ENCODE assay signal across 8 mouse cellular contexts in genomic region chr8:123224278-123225266, GRCm38 (mm10). TPM values are rescaled to one million over a fixed set of nuclear protein-coding genes. Genes with fewer than 3 reads are reported as not detected.
A peak's percentile ranks its signal among the peaks of the same experiment; 100 is the strongest.
DNase-seq lines count a peak whose midpoint lies in the region; ATAC-seq lines count a peak whose summit lies in the region.

Gene Cdk10 (plus strand): TSS chr8:123224842.

- ATAC-seq in intestine, embryonic 14.5 days (replicated peaks; ENCODE audit: low FRiP score, low TSS enrichment, low read depth), result peak; percentile 84

- H3K4me3 ChIP-seq in intestine, embryonic 14.5 days (ENCODE audit: low read depth, low read length), result peak within 1 kb of the TSS; percentile 97

- intact Hi-C loops in left cerebral cortex, postnatal 14 days (cut with DNase I), result no loop called here

- peak; percentile 94 to 98 for DNase-seq in adrenal gland, adult (ENCODE audit: inconsistent age in 2 of 2, low spot score in 1 of 2)
- peak; percentile 96 for DNase-seq in embryo, embryonic 10.5 days (ENCODE audit: low spot score)
- peak; percentile 84 for DNase-seq in gastrocnemius, postnatal 25 days
- DNase-seq in intestine, embryonic 14.5 days (ENCODE audit: low spot score), result peak; percentile 97
- peak; percentile 88 to 95 for DNase-seq in left cerebral cortex, postnatal 14 days (ENCODE audit: low spot score in 2 of 2)
- peak; percentile 91 for DNase-seq in mesoderm, embryonic 11.5 days (ENCODE audit: low read depth, low spot score)
- peak; percentile 91 for DNase-seq in right cerebral cortex, postnatal 36 days (ENCODE audit: low spot score in 2 of 2)
- peak; percentile 90 for DNase-seq in yolk sac, embryonic 10.5 days (ENCODE audit: low spot score)

- H3K36me3 ChIP-seq in intestine, embryonic 14.5 days (ENCODE audit: control insufficient read depth, insufficient read depth, low read length), result peaks cover 32% of the 10 kb centered on the region

- WGBS in intestine, embryonic 14.5 days, result 2% methylated on average over 59 of the region's 59 CpGs

- H3K9me3 ChIP-seq in intestine, embryonic 14.5 days (ENCODE audit: control insufficient read depth, low read length), result no peaks in the 10 kb centered on the region

- H3K4me1 ChIP-seq in intestine, embryonic 14.5 days (replicated peaks; ENCODE audit: control insufficient read depth, insufficient read depth, low read length), result peaks cover 12% of the 10 kb centered on the region

- H3K4me2 ChIP-seq in intestine, embryonic 14.5 days (ENCODE audit: low read length), result peak within 1 kb of the TSS; percentile 87

- no peaks in the 10 kb centered on the region for H3K27me3 ChIP-seq in intestine, embryonic 14.5 days (replicated peaks; ENCODE audit: control insufficient read depth, insufficient read depth, low read length)

- peak within 1 kb of the TSS; percentile 82 for H3K27ac ChIP-seq in intestine, embryonic 14.5 days (ENCODE audit: low read depth)

- H3K9ac ChIP-seq in intestine, embryonic 14.5 days (ENCODE audit: low read length), result peak within 1 kb of the TSS; percentile 84

RNA-seq across cellular contexts. Expression of gene Cdk10, which starts in this region (rescaled TPM):
- 10 to 100 TPM; 10.1 to 12.0 TPM for total RNA-seq in gastrocnemius, postnatal 25 days (2021)
- polyA plus RNA-seq in intestine, embryonic 14.5 days (2014; fragmentation: Nextera tagmentation; extraction: Ambion mirVana), result 31.1 and 32.6 TPM in 2 replicates
- 10 to 100 TPM; 71.2 to 75.6 TPM for total RNA-seq in left cerebral cortex, postnatal 14 days (2021)

Comparison
In these comparisons a context has a peak if more than half of its experiments do, and no peak if none do; other contexts are left out.
1. Peak in every context shown above with its lines: DNase-seq, ATAC-seq, H3K4me3 ChIP-seq and H3K27ac ChIP-seq.
2. RNA of gene Cdk10 (total RNA-seq): 71.2 to 75.6 TPM in left cerebral cortex, postnatal 14 days; 10.1 to 12.0 TPM in gastrocnemius, postnatal 25 days; every median in the first group is over 4 times any median in the second.